Mouse (Mus musculus): ENCODE data around the gene 2310007B03Rik. TPM values are rescaled to one million over a fixed set of nuclear protein-coding genes. Genes with fewer than 3 reads are reported as not detected.

Gene 2310007B03Rik
- total and polyA plus RNA-seq, 3 experiments, result not detected

- no peak overlapping the region for H3K9ac ChIP-seq (ENCODE audit: control insufficient read depth, low read depth, low read length, poor library complexity, severe bottlenecking)
- no peak for DNase-seq (ENCODE audit: low read depth, low spot score)
- no peak overlapping the region for H3K27ac ChIP-seq (ENCODE audit: control insufficient read depth, low read depth, low read length)
Observed at GRCm38 (mm10) chr1:93125256-93125655, 35.5 kb downstream of the 2310007B03Rik start.

GRCm38 (mm10) chr1:93124066-93124465 is 36.7 kb downstream of the 2310007B03Rik start:
- H3K9me3 ChIP-seq (replicated peaks; ENCODE audit: insufficient read depth, low read length), result no peaks in the 10 kb centered on the region
- no peak overlapping the region for H3K4me3 ChIP-seq (ENCODE audit: control insufficient read depth in 1 of 2, insufficient read depth in 1 of 2, low read depth in 2 of 2, low read length in 2 of 2)
- TF ChIP-seq UBTF (IDR thresholded peaks at IDR 0.05; ENCODE audit: borderline replicate concordance, insufficient read depth, low read depth, low read length), result no peak
- no peak for TF ChIP-seq MAFK (IDR thresholded peaks at IDR 0.05; ENCODE audit: borderline replicate concordance, low read depth, low read length)
- TF ChIP-seq ZMIZ1 (IDR thresholded peaks at IDR 0.05; ENCODE audit: low read depth, low read length), result no peak
- no peak for TF ChIP-seq TAL1 (IDR thresholded peaks at IDR 0.05; ENCODE audit: low read length)
- no peak for TF ChIP-seq SMC3 (IDR thresholded peaks at IDR 0.05; ENCODE audit: low read depth, low read length)
- no peak for TF ChIP-seq MYC (IDR thresholded peaks at IDR 0.05; ENCODE audit: low read depth, low read length)
- TF ChIP-seq MAX (IDR thresholded peaks at IDR 0.05; ENCODE audit: low read length), result no peak
- no peak for TF ChIP-seq GATA1 (IDR thresholded peaks at IDR 0.05; ENCODE audit: low read depth, low read length)
- TF ChIP-seq CTCF (IDR thresholded peaks at IDR 0.05 in 2 of 3, conservative IDR thresholded peaks at IDR 0.05 in 1 of 3; ENCODE audit: control insufficient read depth in 1 of 3, insufficient read depth in 1 of 3, low read depth in 2 of 3, low read length in 3 of 3, poor library complexity in 1 of 3, severe bottlenecking in 1 of 3), result no peak
- no peak for TF ChIP-seq MEF2A (IDR thresholded peaks at IDR 0.05; ENCODE audit: extremely low read depth, insufficient replicate concordance, low read depth, low read length, poor library complexity, severe bottlenecking)
- no peak for TF ChIP-seq HCFC1 (IDR thresholded peaks at IDR 0.05; ENCODE audit: low read depth, low read length)
- no peak for TF ChIP-seq ELF1 (IDR thresholded peaks at IDR 0.05; ENCODE audit: low read depth, low read length)
- no peak for TF ChIP-seq ETS1 (IDR thresholded peaks at IDR 0.05; ENCODE audit: low read depth, low read length)
- no peak for TF ChIP-seq BHLHE40 (IDR thresholded peaks at IDR 0.05; ENCODE audit: borderline replicate concordance, low read depth, low read length)
- TF ChIP-seq KAT2A (conservative IDR thresholded peaks at IDR 0.05; ENCODE audit: low read depth, low read length), result no peak
- TF ChIP-seq ZNF384 (IDR thresholded peaks at IDR 0.05; ENCODE audit: low read depth, low read length), result no peak
- TF ChIP-seq SIN3A (IDR thresholded peaks at IDR 0.05; ENCODE audit: low read length), result no peak
- TF ChIP-seq TBP (IDR thresholded peaks at IDR 0.05; ENCODE audit: low read depth, low read length), result no peak
- no peak for TF ChIP-seq ZC3H11A (IDR thresholded peaks at IDR 0.05; ENCODE audit: low read depth, low read length)
- no peak for DNase-seq (ENCODE audit: low read depth, low spot score)
- H3K27me3 ChIP-seq (ENCODE audit: control insufficient read depth in 1 of 2, insufficient read depth in 2 of 2, low read length in 2 of 2), result no peaks in the 10 kb centered on the region
- H3K4me1 ChIP-seq (ENCODE audit: control insufficient read depth in 1 of 2, insufficient read depth in 2 of 2, low read length in 2 of 2), result no peaks in the 10 kb centered on the region
- H3K9ac ChIP-seq (ENCODE audit: control insufficient read depth, low read depth, low read length, poor library complexity, severe bottlenecking), result no peak overlapping the region
- H3K27ac ChIP-seq (ENCODE audit: control insufficient read depth, low read depth, low read length), result no peak overlapping the region
- H3K36me3 ChIP-seq (ENCODE audit: control insufficient read depth in 1 of 2, insufficient read depth in 2 of 2, low read length in 2 of 2), result no peaks in the 10 kb centered on the region
- no peaks in the 10 kb centered on the region for H3K79me2 ChIP-seq (ENCODE audit: control insufficient read depth, insufficient read depth, low read length, poor library complexity)

More at GRCm38 (mm10) chr1:93125256-93125655, 35.5 kb downstream of the 2310007B03Rik start:
- Histone ChIP-seq H3K9me3 (replicated peaks; ENCODE audit: insufficient read depth, low read length) (no peaks in the 10 kb centered on the region), H3K4me1 (ENCODE audit: control insufficient read depth in 1 of 2, insufficient read depth in 2 of 2, low read length in 2 of 2) (no peaks in the 10 kb centered on the region), H3K36me3 (ENCODE audit: control insufficient read depth in 1 of 2, insufficient read depth in 2 of 2, low read length in 2 of 2) (no peaks in the 10 kb centered on the region), H3K79me2 (ENCODE audit: control insufficient read depth, insufficient read depth, low read length, poor library complexity) (no peaks in the 10 kb centered on the region), H3K27me3 (ENCODE audit: control insufficient read depth in 1 of 2, insufficient read depth in 2 of 2, low read length in 2 of 2) (no peaks in the 10 kb centered on the region), H3K4me3 (ENCODE audit: control insufficient read depth in 1 of 2, insufficient read depth in 1 of 2, low read depth in 2 of 2, low read length in 2 of 2) (no peak overlapping the region)
- TF ChIP-seq MYB (IDR thresholded peaks at IDR 0.05; ENCODE audit: low read depth, low read length) (no peak), ZKSCAN1 (IDR thresholded peaks at IDR 0.05; ENCODE audit: low read depth, low read length) (no peak), POLR2A (IDR thresholded peaks at IDR 0.05; ENCODE audit: control insufficient read depth in 1 of 2, insufficient read depth in 1 of 2, low read depth in 1 of 2, low read length in 2 of 2, poor library complexity in 1 of 2) (no peak), ZMIZ1 (IDR thresholded peaks at IDR 0.05; ENCODE audit: low read depth, low read length) (no peak), KAT2A (conservative IDR thresholded peaks at IDR 0.05; ENCODE audit: low read depth, low read length) (no peak), NELFE (IDR thresholded peaks at IDR 0.05; ENCODE audit: low read depth, low read length) (no peak), TAL1 (IDR thresholded peaks at IDR 0.05; ENCODE audit: low read length) (no peak), RCOR1 (IDR thresholded peaks at IDR 0.05; ENCODE audit: low read depth, low read length) (no peak), SMC3 (IDR thresholded peaks at IDR 0.05; ENCODE audit: low read depth, low read length) (no peak), BHLHE40 (IDR thresholded peaks at IDR 0.05; ENCODE audit: borderline replicate concordance, low read depth, low read length) (no peak), TBP (IDR thresholded peaks at IDR 0.05; ENCODE audit: low read depth, low read length) (no peak)

Measured in MEL (cell line).